Mouse (Mus musculus) C2C12 (cell line): ENCODE results near the gene Mctp1.

ENCODE experiments used
- MAX ChIP-seq: IDR thresholded peaks from one replicate; pipeline ENCODE4 v1.6.1; 2011; ENCODE audit warnings: mild to moderate bottlenecking, control low read depth
- USF1 ChIP-seq: IDR thresholded peaks from one replicate; pipeline ENCODE4 v1.6.1; 2011; ENCODE audit warnings: low read depth, mild to moderate bottlenecking, control low read depth, moderate library complexity

DNA sequence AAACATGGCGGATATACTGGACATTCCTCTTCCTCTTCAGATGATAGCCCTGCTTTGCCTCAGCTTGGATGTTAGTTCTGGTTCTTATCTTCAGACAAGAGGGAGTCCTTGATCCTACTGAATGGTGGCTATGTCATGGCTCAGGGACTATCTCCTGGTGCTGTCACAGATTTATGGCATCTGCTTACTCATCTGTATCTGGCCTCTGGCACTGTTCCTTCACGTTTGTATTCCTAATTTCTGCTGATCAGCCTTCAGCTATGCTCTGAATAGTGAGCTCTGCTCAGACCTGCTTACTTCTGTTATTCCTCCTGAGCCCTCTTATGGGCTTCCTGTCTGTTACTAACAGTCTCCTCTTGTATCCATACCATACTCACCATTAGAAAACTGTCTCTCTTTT lies 7.6 kb downstream of the Mctp1 start:
- no peak for TF ChIP-seq USF1
- no peak for TF ChIP-seq MAX
